Mouse (Mus musculus) spleen, adult 2 months (tissue): ENCODE data around the gene Spns3.

ENCODE experiments used
- CTCF ChIP-seq: fragments of 200-500 bp; IDR thresholded peaks from 2 replicates; pipeline ENCODE4 v1.5.1; 2011; ENCODE audit warnings: mild to moderate bottlenecking, inconsistent platforms; ENCODE audit not compliant: insufficient read depth, insufficient read length, insufficient replicate concordance; ENCODE audit errors: extremely low read depth
- POLR2A ChIP-seq: fragments of 200-500 bp; IDR thresholded peaks from 2 replicates; pipeline ENCODE4 v1.6.1; 2011; ENCODE audit warnings: low read depth, low read length, inconsistent platforms

DNA sequence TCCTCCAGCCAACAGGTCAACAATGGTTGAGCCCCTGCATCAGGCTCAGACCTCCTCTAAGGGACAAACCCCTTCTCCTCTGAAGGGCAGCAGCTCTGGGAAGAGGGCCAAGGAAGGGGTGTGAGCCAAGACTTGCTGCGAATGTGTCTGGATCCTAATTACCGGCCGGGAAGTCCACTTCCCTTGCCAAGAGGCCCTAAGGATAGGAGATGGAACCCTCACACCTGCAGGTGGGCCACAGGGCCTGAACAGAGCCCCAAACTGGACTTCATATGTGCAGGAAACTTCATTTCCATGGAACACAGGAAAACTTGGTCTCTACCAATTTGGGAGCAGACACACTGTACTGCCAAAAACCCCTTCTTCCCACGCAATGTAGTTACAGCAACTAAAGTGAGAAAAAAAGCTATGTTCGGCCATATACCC lies 27.7 kb downstream of the Spns3 start:
- TF ChIP-seq CTCF (no peak), POLR2A (no peak)
